Mouse (Mus musculus) kidney, embryonic 15.5 days (tissue): ENCODE measurements at regions not wholly inside any gene's neighbourhood (a gene's known extent, or its start where the extent isn't known, plus 50 kb on each side); places are given as distances from the start of the nearest gene placed in this dataset.

Source experiments
- ATAC-seq: fragments of 200-750 bp; cut with Nextera tagmentation; replicated peaks from 2 replicates; pipeline ENCODE4 v1.8.0; 2017; ENCODE audit warnings: moderate TSS enrichment; ENCODE audit not compliant: low FRiP score
- H3K27ac ChIP-seq: fragments of 300-500 bp; sonication (generic); 2 replicates; pipeline ENCODE4 v1.5.1; 2015; ENCODE audit warnings: mild to moderate bottlenecking, inconsistent platforms
- H3K27me3 ChIP-seq: fragments of 300-500 bp; sonication (generic); 2 replicates; pipeline ENCODE4 v1.6.1; 2015; ENCODE audit warnings: inconsistent platforms
- H3K36me3 ChIP-seq: fragments of 300-500 bp; sonication (generic); 2 replicates; pipeline ENCODE4 v1.6.1; 2015; ENCODE audit warnings: inconsistent platforms
- H3K4me1 ChIP-seq: fragments of 300-500 bp; sonication (generic); 2 replicates; pipeline ENCODE4 v1.6.1; 2015; ENCODE audit warnings: inconsistent platforms
- H3K4me2 ChIP-seq: fragments of 300-500 bp; sonication (generic); 2 replicates; pipeline ENCODE4 v1.6.1; 2015; ENCODE audit warnings: moderate library complexity, mild to moderate bottlenecking, inconsistent platforms
- H3K4me3 ChIP-seq: fragments of 300-500 bp; sonication (generic); replicated peaks from 2 replicates; pipeline ENCODE4 v1.5.1; 2015; ENCODE audit warnings: mild to moderate bottlenecking, inconsistent platforms
- H3K9ac ChIP-seq: fragments of 300-500 bp; sonication (generic); 2 replicates; pipeline ENCODE4 v1.6.1; 2015; ENCODE audit warnings: mild to moderate bottlenecking, inconsistent platforms
- H3K9me3 ChIP-seq: fragments of 300-500 bp; sonication (generic); replicated peaks from 2 replicates; pipeline ENCODE4 v1.6.1; 2016; ENCODE audit warnings: inconsistent platforms
- WGBS: fragments of 180-500 bp; shearing (Covaris S2); methylation state at CpG from one replicate; pipeline ENCODE4 v1.1.7; 2015; ENCODE audit warnings: mixed read lengths; 5-methylcytosine and 5-hydroxymethylcytosine counted together

GRCm38 (mm10) chr17:89281321-89281720 is 80.8 kb upstream of the Fshr start:
- Histone ChIP-seq H3K9me3 (no peaks in the 10 kb centered on the region), H3K36me3 (no peaks in the 10 kb centered on the region), H3K4me3 (no peak overlapping the region), H3K27me3 (no peaks in the 10 kb centered on the region), H3K4me1 (no peaks in the 10 kb centered on the region), H3K9ac (no peak overlapping the region), H3K4me2 (no peak overlapping the region), H3K27ac (no peak overlapping the region)
- no peak for ATAC-seq
- 83% methylated on average over 2 of the region's 2 CpGs for WGBS

GRCm38 (mm10) chr17:89272141-89272540 is 71.7 kb upstream of the Fshr start:
- H3K27ac ChIP-seq, result no peak overlapping the region
- H3K4me1 ChIP-seq, result no peaks in the 10 kb centered on the region
- ATAC-seq, result no peak
- no peak overlapping the region for H3K4me2 ChIP-seq
- H3K4me3 ChIP-seq, result no peak overlapping the region
- no peaks in the 10 kb centered on the region for H3K27me3 ChIP-seq
- no peak overlapping the region for H3K9ac ChIP-seq
- H3K9me3 ChIP-seq, result no peaks in the 10 kb centered on the region
- no peaks in the 10 kb centered on the region for H3K36me3 ChIP-seq

- no peaks in the 10 kb centered on the region for H3K36me3 ChIP-seq
- H3K27ac ChIP-seq, result no peak overlapping the region
- no peak overlapping the region for H3K4me3 ChIP-seq
- H3K27me3 ChIP-seq, result no peaks in the 10 kb centered on the region
- 76% methylated on average over 3 of the region's 3 CpGs for WGBS
- H3K4me2 ChIP-seq, result no peak overlapping the region
- ATAC-seq, result no peak
- H3K9ac ChIP-seq, result no peak overlapping the region
- H3K9me3 ChIP-seq, result no peaks in the 10 kb centered on the region
- H3K4me1 ChIP-seq, result no peaks in the 10 kb centered on the region
Observed at GRCm38 (mm10) chr17:89255687-89256086, 55.2 kb upstream of the Fshr start.

GRCm38 (mm10) chr17:89250811-89251210 is 50.3 kb upstream of the Fshr start:
- H3K4me3 ChIP-seq, result no peak overlapping the region
- no peak for ATAC-seq
- WGBS, result 76% methylated on average over 5 of the region's 5 CpGs
- no peaks in the 10 kb centered on the region for H3K9me3 ChIP-seq
- H3K9ac ChIP-seq, result no peak overlapping the region
- H3K36me3 ChIP-seq, result no peaks in the 10 kb centered on the region
- no peak overlapping the region for H3K27ac ChIP-seq
- no peak overlapping the region for H3K4me2 ChIP-seq
- H3K4me1 ChIP-seq, result no peaks in the 10 kb centered on the region
- no peaks in the 10 kb centered on the region for H3K27me3 ChIP-seq
